Mouse (Mus musculus) limb, embryonic 12.5 days (tissue): ENCODE measurements at regions not wholly inside any gene's neighbourhood (a gene's known extent, or its start where the extent isn't known, plus 50 kb on each side); places are given as distances from the start of the nearest gene placed in this dataset.

ENCODE experiments used
- ATAC-seq: fragments of 200-750 bp; cut with Nextera tagmentation; 2 replicates; pipeline ENCODE4 v1.8.0; 2017; ENCODE audit warnings: low read depth, moderate TSS enrichment; ENCODE audit not compliant: insufficient number of reproducible peaks, insufficient read depth, low FRiP score, low TSS enrichment
- H3K27ac ChIP-seq: fragments of 300-500 bp; sonication (generic); 2 replicates; pipeline ENCODE4 v1.5.1; 2016; ENCODE audit warnings: mild to moderate bottlenecking, moderate library complexity
- H3K27me3 ChIP-seq: fragments of 300-500 bp; sonication (generic); 2 replicates; pipeline ENCODE4 v1.6.1; 2016; ENCODE audit warnings: mild to moderate bottlenecking, moderate library complexity
- H3K36me3 ChIP-seq: fragments of 300-500 bp; sonication (generic); 2 replicates; pipeline ENCODE4 v1.6.1; 2016; ENCODE audit warnings: mild to moderate bottlenecking, moderate library complexity
- H3K4me1 ChIP-seq: fragments of 300-500 bp; sonication (generic); replicated peaks from 2 replicates; pipeline ENCODE4 v1.6.1; 2016
- H3K4me2 ChIP-seq: fragments of 300-500 bp; sonication (generic); 2 replicates; pipeline ENCODE4 v1.6.1; 2016; ENCODE audit warnings: mild to moderate bottlenecking, moderate library complexity
- H3K4me3 ChIP-seq: fragments of 300-500 bp; sonication (generic); replicated peaks from 2 replicates; pipeline ENCODE4 v1.5.1; 2016; ENCODE audit warnings: mild to moderate bottlenecking
- H3K9ac ChIP-seq: fragments of 300-500 bp; sonication (generic); replicated peaks from 2 replicates; pipeline ENCODE4 v1.6.1; 2016; ENCODE audit warnings: mild to moderate bottlenecking, moderate library complexity
- H3K9me3 ChIP-seq: fragments of 300-500 bp; sonication (generic); 2 replicates; pipeline ENCODE4 v1.6.1; 2016; ENCODE audit warnings: mild to moderate bottlenecking, moderate library complexity
- WGBS: fragments of 180-500 bp; shearing (Covaris S2); methylation state at CpG from one replicate; pipeline ENCODE4 v1.1.7; 2016; 5-methylcytosine and 5-hydroxymethylcytosine counted together

DNA sequence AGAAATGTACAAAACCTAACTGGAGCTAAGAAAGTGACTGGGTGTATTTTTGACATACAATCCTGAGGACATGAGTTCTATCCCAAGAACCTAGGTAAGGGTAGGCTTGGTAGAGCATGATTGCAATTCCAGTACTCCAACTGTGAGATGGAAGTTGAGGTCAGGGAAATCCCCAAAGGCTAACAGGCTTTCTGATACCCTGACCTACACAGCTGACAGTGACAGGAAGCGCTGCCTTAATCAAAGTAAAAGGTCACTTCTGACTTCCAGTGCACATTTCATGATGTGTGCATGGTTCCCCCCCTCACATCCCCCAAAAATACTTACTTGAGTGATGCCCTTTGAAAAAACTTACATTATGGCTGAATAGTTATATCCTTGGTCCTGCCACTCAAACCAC lies 312.6 kb upstream of the Pitrm1 start:
- 96% methylated on average over 1 of the region's 1 CpGs for WGBS
- Histone ChIP-seq H3K27me3 (no peaks in the 10 kb centered on the region), H3K9me3 (no peaks in the 10 kb centered on the region), H3K4me1 (no peaks in the 10 kb centered on the region), H3K9ac (no peak overlapping the region), H3K4me3 (no peak overlapping the region), H3K4me2 (no peak overlapping the region), H3K36me3 (no peaks in the 10 kb centered on the region), H3K27ac (no peak overlapping the region)
- no peak for ATAC-seq

DNA sequence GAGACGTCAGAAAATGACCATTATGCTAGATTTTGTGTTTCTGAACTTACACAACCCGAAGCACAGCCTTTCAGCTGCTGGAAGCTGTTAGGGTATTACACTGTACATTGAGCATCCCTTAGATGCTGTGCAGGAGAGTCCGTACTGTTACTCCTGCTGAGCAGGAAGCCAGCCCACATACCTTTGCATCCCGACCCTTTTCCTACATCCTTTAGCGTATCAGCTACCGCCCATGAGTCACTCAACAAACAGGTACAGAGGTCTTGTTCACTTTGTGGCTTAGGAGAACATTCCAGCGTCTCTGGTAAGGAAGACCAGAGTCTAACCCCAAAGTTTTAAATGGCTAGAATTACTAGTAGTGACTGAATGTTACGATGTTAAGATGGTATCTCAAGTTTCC lies 311.4 kb upstream of the Pitrm1 start:
- Histone ChIP-seq H3K36me3 (no peaks in the 10 kb centered on the region), H3K4me1 (no peaks in the 10 kb centered on the region), H3K4me2 (no peak overlapping the region), H3K27me3 (no peaks in the 10 kb centered on the region), H3K9ac (no peak overlapping the region), H3K4me3 (no peak overlapping the region), H3K9me3 (no peaks in the 10 kb centered on the region), H3K27ac (no peak overlapping the region)
- no peak for ATAC-seq
- WGBS, result 83% methylated on average over 8 of the region's 8 CpGs

DNA sequence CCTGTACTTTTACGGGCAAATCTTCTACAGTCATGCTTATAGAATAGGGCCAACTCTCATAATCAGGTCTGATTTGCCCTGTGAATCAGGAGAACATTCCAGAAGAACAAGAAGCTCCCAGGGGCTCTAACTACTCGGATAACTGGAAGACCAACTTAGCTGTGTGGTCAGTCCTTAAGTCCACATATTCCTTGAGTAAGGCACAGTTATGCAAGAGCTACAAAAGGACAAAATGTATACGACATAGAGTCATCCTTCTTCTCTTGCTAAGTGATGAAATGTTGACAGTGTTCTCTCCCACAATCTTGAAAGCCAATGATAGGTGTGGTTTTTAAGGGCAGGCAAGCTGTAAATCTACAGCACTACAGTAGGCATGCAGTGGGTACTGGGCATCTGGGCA lies 310.7 kb upstream of the Pitrm1 start:
- WGBS, result 85% methylated on average over 3 of the region's 3 CpGs

DNA sequence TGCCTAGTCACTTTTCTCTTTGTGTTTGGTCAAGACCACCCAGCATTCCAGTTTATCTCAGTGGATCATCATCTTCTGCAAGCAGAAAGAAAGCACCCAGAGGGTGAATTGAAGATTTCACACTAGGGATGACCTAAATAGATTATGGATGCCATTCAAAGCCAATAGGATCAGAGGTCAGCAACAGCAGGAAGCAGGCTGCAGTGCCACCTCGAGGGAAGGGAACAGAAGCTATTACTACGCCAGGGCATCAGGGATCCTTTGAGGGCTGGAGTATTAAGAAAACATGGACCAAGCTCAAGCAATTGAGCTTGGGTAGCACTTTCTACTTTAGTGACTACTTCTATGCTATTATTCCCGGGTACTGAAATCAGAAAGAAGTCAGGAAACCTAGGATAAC lies 307.1 kb upstream of the Pitrm1 start:
- Histone ChIP-seq H3K36me3 (no peaks in the 10 kb centered on the region), H3K9ac (no peak overlapping the region), H3K4me3 (no peak overlapping the region), H3K4me2 (no peak overlapping the region), H3K27ac (no peak overlapping the region), H3K27me3 (no peaks in the 10 kb centered on the region), H3K4me1 (no peaks in the 10 kb centered on the region), H3K9me3 (no peaks in the 10 kb centered on the region)
- no peak for ATAC-seq
- WGBS, result 75% methylated on average over 3 of the region's 3 CpGs

More for the DNA sequence above, 310.7 kb upstream of the Pitrm1 start:
- Histone ChIP-seq H3K27ac (no peak overlapping the region), H3K4me3 (no peak overlapping the region), H3K9me3 (no peaks in the 10 kb centered on the region), H3K36me3 (no peaks in the 10 kb centered on the region), H3K4me2 (no peak overlapping the region), H3K9ac (no peak overlapping the region), H3K4me1 (no peaks in the 10 kb centered on the region), H3K27me3 (no peaks in the 10 kb centered on the region)
- no peak for ATAC-seq

DNA sequence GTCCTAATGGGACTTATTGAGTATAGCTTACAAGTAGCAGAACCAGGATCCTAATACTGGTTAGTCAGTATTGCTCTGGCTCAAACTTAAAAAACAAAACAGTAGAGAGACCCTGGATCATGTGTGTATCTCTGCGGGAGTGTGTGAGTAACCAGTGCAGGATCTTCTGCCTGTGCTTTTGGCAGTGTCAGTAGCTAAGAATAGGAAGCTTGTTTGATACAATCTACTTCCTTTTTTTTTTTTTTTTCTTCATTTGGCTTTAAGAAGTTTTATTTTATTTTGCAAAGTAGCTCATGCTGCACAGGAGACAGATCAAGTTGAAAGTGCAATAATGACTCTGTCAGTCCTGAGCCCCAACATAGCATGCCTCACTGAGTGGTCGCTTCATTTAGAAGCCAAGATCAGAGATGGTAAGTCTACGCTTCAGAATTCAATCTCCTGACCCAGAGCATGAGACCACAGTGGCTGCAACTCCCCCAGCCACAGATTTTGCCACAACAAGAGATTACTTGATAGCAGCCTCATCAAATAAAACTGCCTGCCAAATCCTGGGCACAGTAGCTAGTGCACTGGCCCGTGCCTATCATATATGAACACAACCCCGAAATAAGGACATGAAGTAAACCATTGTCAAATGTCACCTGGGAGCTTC lies 306.4 kb upstream of the Pitrm1 start:
- ATAC-seq, result no peak
- no peaks in the 10 kb centered on the region for H3K9me3 ChIP-seq

DNA sequence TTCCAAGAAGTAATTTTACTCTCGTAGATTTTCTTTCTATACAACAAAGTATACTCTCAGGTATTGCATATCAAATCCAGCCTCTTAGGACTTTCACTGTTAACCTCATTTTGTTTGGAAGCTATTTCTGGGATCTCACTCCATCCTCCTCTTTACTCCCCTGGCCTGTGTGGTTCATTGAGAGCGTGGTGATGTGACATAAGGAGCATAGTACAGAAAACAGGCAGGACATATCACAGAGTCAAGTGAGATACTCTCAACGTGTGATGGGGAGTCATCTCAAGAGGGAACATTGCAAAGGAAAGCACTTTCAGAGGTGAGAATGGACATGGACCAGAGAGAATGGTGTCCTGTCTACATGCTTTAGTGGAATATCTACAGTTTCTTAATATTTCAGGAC lies 297.8 kb upstream of the Pitrm1 start:
- H3K27me3 ChIP-seq, result no peaks in the 10 kb centered on the region
- ATAC-seq, result no peak
- H3K4me2 ChIP-seq, result no peak overlapping the region
- no peak overlapping the region for H3K4me3 ChIP-seq
- no peak overlapping the region for H3K9ac ChIP-seq
- no peaks in the 10 kb centered on the region for H3K4me1 ChIP-seq
- no peaks in the 10 kb centered on the region for H3K36me3 ChIP-seq
- WGBS, result 84% methylated on average over 3 of the region's 3 CpGs
- H3K27ac ChIP-seq, result no peak overlapping the region
- no peaks in the 10 kb centered on the region for H3K9me3 ChIP-seq

More for the DNA sequence above, 306.4 kb upstream of the Pitrm1 start:
- 90% methylated on average over 5 of the region's 5 CpGs for WGBS
- Histone ChIP-seq H3K27me3 (no peaks in the 10 kb centered on the region), H3K9ac (no peak overlapping the region), H3K27ac (no peak overlapping the region), H3K4me1 (no peaks in the 10 kb centered on the region), H3K4me2 (no peak overlapping the region), H3K36me3 (no peaks in the 10 kb centered on the region), H3K4me3 (no peak overlapping the region)

DNA sequence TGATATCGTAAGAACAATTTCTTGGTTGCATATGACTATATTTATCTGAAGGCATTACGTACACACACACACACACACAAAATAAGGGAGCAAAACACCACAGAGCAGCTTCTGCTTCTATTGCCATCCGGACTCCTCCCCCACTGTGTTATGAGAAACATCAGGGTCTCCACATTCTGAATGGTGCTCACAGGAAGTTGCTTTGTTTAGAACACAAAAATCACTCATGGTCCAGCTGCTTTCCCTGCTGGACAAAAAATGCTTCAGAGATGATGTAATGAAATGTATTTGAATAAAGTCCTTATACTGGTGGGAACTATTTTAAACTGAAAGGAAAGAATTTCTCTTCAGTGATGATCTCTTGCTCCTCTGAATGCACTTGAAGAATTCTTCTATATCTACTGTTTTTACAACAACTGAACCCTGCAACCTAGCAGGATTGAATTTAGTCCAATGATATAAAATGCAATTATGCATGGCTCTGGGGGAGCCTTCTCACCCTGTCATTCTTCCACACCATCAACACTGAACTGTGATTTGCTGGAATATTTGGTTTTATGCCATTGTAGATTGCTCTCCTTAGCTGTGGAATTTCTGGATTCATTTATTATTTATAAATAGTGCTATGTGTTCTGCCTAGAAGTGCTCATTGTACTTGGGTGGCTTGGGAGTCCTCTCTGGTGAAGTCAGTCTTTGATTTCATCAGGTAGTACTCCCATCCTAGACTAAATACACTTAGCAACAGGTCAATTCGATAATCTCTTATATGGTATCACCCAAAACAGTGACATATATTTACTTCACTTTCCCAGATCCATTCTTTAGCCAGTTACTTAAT lies 296.7 kb upstream of the Pitrm1 start:
- Histone ChIP-seq H3K9me3 (no peaks in the 10 kb centered on the region), H3K4me1 (no peaks in the 10 kb centered on the region), H3K36me3 (no peaks in the 10 kb centered on the region), H3K4me3 (no peak overlapping the region), H3K9ac (no peak overlapping the region), H3K27ac (no peak overlapping the region), H3K4me2 (no peak overlapping the region), H3K27me3 (no peaks in the 10 kb centered on the region)
- no peak for ATAC-seq
- whole genome bisulfite sequencing, result 84% methylated on average over 4 of the region's 4 CpGs

DNA sequence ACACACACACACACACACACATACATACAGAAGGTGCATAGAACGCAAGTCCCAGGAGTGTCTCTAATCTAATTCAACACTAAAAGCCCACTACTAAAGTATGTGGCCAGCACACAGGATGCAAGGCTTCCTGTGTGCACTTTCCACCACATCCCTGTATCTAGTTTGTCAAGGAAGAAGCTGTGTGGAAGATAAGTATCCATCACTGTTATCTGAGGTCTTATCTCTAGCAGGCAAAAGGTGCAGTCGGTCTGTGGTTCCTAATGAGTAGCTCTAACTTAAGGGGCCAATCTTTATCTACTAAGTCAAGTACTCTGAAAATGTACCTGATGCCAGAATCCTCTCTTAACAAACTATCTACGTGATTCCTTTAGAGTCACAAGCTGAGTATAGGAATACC lies 295.8 kb upstream of the Pitrm1 start:
- Histone ChIP-seq H3K36me3 (no peaks in the 10 kb centered on the region), H3K9ac (no peak overlapping the region), H3K4me1 (no peaks in the 10 kb centered on the region), H3K4me3 (no peak overlapping the region), H3K9me3 (no peaks in the 10 kb centered on the region), H3K4me2 (no peak overlapping the region), H3K27ac (no peak overlapping the region), H3K27me3 (no peaks in the 10 kb centered on the region)
- 83% methylated on average over 3 of the region's 3 CpGs for WGBS
- ATAC-seq, result no peak

DNA sequence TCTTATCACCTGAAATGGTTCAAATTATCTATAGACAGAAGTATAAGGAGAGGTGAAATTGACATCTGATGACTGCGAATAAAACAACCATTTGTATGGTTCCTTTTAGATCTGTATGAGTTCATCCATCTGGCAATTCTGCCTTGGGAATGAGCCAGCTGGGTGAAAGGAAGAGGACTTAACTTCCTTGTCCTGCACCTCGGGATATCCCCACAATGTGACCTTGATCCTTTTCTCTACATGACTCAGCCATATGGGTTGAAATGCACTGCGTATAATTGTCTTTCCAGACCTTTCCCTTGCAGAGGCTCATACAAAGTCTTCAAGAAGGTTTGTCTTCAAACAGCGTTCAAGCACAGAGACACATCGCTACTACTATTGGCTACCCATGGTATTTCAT lies 292.6 kb upstream of the Pitrm1 start:
- Histone ChIP-seq H3K27me3 (no peaks in the 10 kb centered on the region), H3K4me1 (no peaks in the 10 kb centered on the region), H3K36me3 (no peaks in the 10 kb centered on the region), H3K4me3 (no peak overlapping the region), H3K9ac (no peak overlapping the region), H3K27ac (no peak overlapping the region), H3K9me3 (no peaks in the 10 kb centered on the region), H3K4me2 (no peak overlapping the region)
- 93% methylated on average over 5 of the region's 5 CpGs for WGBS
- ATAC-seq, result no peak

DNA sequence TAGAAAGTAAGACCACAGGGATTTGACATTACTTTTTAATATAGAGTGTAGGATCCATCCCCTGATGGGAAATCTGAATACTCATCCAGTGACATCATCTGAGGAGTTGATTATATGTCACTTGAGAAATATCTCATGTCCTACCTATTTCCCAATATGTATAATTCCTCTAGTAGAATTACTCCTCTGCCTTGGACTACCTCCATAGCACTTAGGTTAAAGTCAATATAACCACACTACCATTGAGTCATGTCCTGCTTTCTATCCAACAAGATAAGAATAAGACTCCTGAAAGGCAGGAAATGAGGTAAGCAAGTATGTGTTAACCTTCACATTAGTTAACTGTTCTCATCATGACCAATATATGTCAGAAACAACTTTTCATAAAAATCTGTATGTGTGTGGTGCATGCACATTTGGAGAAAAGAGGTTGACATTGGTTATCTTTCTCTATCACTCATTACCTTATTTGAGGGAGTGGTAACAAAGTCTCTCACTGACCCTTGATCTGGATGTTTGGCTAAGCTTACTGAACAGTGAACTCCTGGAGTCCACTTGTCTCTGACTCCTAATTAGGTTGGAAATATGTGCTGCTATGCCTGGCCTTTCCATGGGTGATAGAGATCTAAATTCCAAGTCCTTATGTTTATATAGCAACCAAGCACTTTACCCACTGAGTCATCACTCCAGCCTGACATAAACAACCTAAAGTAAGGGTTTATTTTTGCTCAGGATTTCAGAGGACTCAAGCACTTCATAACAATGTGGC lies 292.0 kb upstream of the Pitrm1 start:
- Histone ChIP-seq H3K9me3 (no peaks in the 10 kb centered on the region), H3K4me2 (no peak overlapping the region), H3K27me3 (no peaks in the 10 kb centered on the region), H3K36me3 (no peaks in the 10 kb centered on the region), H3K4me1 (no peaks in the 10 kb centered on the region), H3K27ac (no peak overlapping the region), H3K4me3 (no peak overlapping the region), H3K9ac (no peak overlapping the region)
- ATAC-seq, result no peak

DNA sequence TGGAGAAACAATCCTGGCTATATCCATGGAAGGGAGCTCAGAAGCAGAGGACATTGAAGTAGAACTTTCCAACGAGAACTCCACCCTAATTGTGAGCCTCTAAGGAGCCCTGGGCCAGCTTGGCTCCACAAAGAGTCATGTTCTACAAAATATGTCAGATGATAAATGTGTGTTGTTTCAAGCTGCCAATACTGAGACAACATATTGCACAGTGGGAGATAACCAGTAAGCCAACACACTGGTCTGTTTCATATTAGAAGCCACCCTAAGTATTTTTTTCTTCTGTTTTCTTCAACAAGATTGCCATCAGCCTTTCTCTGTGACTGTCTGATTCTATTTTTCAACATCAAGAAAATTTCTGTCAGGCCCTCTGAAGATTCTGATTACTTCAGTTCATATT lies 289.5 kb upstream of the Pitrm1 start:
- Histone ChIP-seq H3K9me3 (no peaks in the 10 kb centered on the region), H3K36me3 (no peaks in the 10 kb centered on the region), H3K4me2 (no peak overlapping the region), H3K9ac (no peak overlapping the region), H3K4me3 (no peak overlapping the region), H3K27me3 (no peaks in the 10 kb centered on the region), H3K4me1 (no peaks in the 10 kb centered on the region), H3K27ac (no peak overlapping the region)
- WGBS, result 81% methylated on average over 1 of the region's 1 CpGs
- no peak for ATAC-seq
